Mouse (Mus musculus) myocyte (in vitro differentiated cells): Measurements from ENCODE around the gene Esrra.

Experiments
- CEBPB ChIP-seq: IDR thresholded peaks from 2 replicates; pipeline ENCODE4 v1.6.1; 2011; ENCODE audit warnings: mild to moderate bottlenecking, moderate library complexity; ENCODE audit not compliant: poor library complexity, insufficient read depth, severe bottlenecking
- MAX ChIP-seq: IDR thresholded peaks from one replicate; pipeline ENCODE4 v1.6.1; 2011; ENCODE audit warnings: low read depth, mild to moderate bottlenecking, control low read depth
- POLR2AphosphoS2 ChIP-seq: IDR thresholded peaks from one replicate; pipeline ENCODE4 v1.6.1; 2011; ENCODE audit warnings: low read depth, control low read depth; ENCODE audit not compliant: insufficient read length

GRCm38 (mm10) chr19:6951994-6952711 lies 30.5 kb upstream of the Esrra start:
- TF ChIP-seq MAX (no peak), CEBPB (0 out of 2 replicates have a peak, but pooled peaks have one; percentile 12), POLR2AphosphoS2 (peak; percentile 88)
